Mouse (Mus musculus) thymus, adult 2 months (tissue): ENCODE results near the gene Ccdc88b. TPM values are rescaled to one million over a fixed set of nuclear protein-coding genes. Genes with fewer than 3 reads are reported as not detected.

Experiments used
- DNase-seq: peaks from one replicate; pipeline ENCODE4 v3.0.0; 2021
- H3K27ac ChIP-seq: fragments of 200-500 bp; 2 replicates; pipeline ENCODE4 v1.5.1; 2012; ENCODE audit warnings: low read length, control low read depth; ENCODE audit not compliant: control insufficient read depth, insufficient read depth
- H3K27me3 ChIP-seq: fragments of 200-500 bp; 2 replicates; pipeline ENCODE4 v1.6.1; 2012; ENCODE audit warnings: mild to moderate bottlenecking, low read length, moderate library complexity, mixed read lengths; ENCODE audit not compliant: control insufficient read depth, insufficient read depth
- H3K36me3 ChIP-seq: fragments of 200-500 bp; 2 replicates; pipeline ENCODE4 v1.6.1; 2012; ENCODE audit warnings: mild to moderate bottlenecking, low read length, moderate library complexity; ENCODE audit not compliant: control insufficient read depth, insufficient read depth
- H3K4me1 ChIP-seq: fragments of 200-500 bp; replicated peaks from 2 replicates; pipeline ENCODE4 v1.6.1; 2012; ENCODE audit warnings: low read length; ENCODE audit not compliant: control insufficient read depth, insufficient read depth
- H3K4me3 ChIP-seq: fragments of 200-500 bp; 2 replicates; pipeline ENCODE4 v1.5.1; 2012; ENCODE audit warnings: mild to moderate bottlenecking, low read length, control low read depth, moderate library complexity; ENCODE audit not compliant: control insufficient read depth, insufficient read depth
- CTCF ChIP-seq: fragments of 200-500 bp; IDR thresholded peaks from 2 replicates; pipeline ENCODE4 v1.5.1; 2012; ENCODE audit warnings: mild to moderate bottlenecking, control low read depth, low read length, moderate library complexity, borderline replicate concordance; ENCODE audit not compliant: control insufficient read depth, poor library complexity, insufficient read depth; ENCODE audit errors: extremely low read depth
- POLR2A ChIP-seq: fragments of 200-500 bp; IDR thresholded peaks from 2 replicates; pipeline ENCODE4 v1.6.1; 2012; ENCODE audit warnings: mild to moderate bottlenecking, low read length, control low read depth, moderate library complexity; ENCODE audit not compliant: control insufficient read depth, poor library complexity, insufficient read depth; ENCODE audit errors: extremely low read depth
- WGBS: fragments of 180-500 bp; shearing (Covaris S2); methylation state at CpG from one replicate; pipeline ENCODE4 v1.1.7; 2018; 5-methylcytosine and 5-hydroxymethylcytosine counted together
- polyA plus RNA-seq: library from polyadenylated mRNA; depleted of rRNA; stranded (reverse); fragments of >200 nt; gene quantifications from 2 replicates; pipeline ENCODE4 v1.2.3, GENCODE M21; 2012; rRNA removed

The Ccdc88b gene
- polyA plus RNA-seq, 1 experiment, result 225 TPM

DNA sequence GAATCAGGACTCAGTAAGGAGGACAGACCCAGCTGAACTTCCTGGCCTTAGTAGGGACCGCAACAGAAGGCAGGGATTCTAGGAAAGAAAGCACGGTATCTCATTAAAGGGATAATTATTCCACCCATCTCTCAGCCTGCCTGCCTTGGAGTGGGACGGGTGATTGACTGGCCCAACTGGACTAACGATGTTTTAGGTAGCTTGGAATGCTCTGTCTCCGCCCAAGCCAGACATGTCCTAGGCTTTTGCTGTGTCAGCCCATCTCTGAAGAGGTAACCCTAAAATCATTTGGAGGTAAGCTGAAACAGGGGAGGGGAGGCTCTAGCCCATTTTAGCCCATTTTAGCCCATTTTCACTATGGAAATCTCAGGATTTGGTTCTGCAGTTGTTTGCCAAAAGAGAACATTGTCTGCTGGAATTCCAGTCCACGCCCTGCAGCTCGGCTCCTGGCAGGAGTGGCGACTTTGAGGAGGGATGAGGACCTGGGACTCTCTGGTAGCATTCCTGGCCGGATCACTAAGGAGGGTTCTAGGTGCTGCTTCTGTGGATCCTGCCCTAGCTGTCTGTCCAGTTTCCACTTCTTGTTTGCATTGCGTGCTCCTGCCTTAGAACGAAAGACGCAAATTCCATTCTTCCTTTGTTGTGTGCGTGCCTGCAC, 37.3 kb downstream of the Ccdc88b start:
- 95% methylated on average over 13 of the region's 13 CpGs for WGBS
- H3K4me1 ChIP-seq, result no peaks in the 10 kb centered on the region
- H3K27ac ChIP-seq, result no peak overlapping the region
- H3K4me3 ChIP-seq, result no peak overlapping the region
- DNase-seq, result no peak
- TF ChIP-seq CTCF (no peak), POLR2A (no peak)
- H3K27me3 ChIP-seq, result no peaks in the 10 kb centered on the region
- no peaks in the 10 kb centered on the region for H3K36me3 ChIP-seq

DNA sequence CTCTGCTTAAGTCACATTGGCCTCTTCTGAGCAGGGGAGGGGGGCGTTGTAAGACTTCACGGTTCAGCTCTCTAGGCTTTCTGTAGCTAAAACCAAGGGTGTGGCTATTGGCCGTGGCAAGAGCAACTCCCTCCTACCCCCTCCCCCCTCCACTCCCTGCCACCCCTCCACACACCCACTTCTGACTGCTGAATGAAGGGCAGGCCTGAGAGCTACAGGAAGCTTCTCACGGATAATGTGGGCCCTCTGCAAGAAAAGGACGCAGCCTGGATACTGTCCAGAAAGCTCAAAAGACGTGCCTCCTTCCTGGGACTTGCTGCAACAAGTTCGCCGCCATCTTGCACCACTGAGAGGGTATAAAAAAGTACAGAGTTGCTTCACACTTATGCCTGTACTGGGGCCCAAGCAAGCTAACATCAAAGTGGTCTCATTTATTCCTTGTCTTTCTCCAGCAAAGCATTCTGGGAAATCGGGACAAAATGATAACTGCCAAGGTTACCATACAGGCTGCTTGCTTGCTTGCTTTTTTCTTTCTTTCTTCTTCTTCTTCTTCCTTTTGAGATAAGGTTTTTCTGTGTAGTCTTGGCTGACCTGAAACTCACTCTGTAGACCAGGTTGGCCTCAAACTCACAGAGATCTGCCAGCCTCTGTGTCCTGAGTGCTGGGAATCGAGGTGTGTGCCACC, 38.7 kb downstream of the Ccdc88b start:
- 62% methylated on average over 10 of the region's 10 CpGs for WGBS
- Histone ChIP-seq H3K27me3 (no peaks in the 10 kb centered on the region), H3K4me1 (no peaks in the 10 kb centered on the region), H3K4me3 (no peak overlapping the region), H3K36me3 (no peaks in the 10 kb centered on the region), H3K27ac (no peak overlapping the region)
- no peak for DNase-seq
- TF ChIP-seq CTCF (no peak), POLR2A (no peak)

DNA sequence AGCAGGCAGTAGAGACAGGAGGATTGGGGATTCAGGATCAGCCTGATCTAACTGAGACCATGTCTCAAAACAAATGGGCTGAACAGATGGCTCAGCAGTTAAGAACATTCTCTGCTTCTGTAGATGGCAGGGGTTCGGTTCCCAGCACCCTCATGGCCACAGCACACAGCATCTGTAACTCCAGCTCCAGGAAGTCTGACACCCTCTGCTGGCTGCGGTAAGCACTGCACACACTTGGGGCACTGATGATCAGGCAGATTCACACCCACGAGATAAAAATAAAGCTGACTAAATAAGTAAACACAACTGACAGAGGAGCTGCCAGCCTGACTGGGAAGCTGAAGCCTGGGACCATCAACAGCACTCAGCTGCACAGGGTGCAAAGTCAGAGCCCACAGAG, 43.1 kb downstream of the Ccdc88b start:
- no peaks in the 10 kb centered on the region for H3K27me3 ChIP-seq
- no peak for DNase-seq
- H3K36me3 ChIP-seq, result no peaks in the 10 kb centered on the region
- WGBS, result 93% methylated on average over 3 of the region's 3 CpGs
- no peaks in the 10 kb centered on the region for H3K4me1 ChIP-seq
- no peak overlapping the region for H3K27ac ChIP-seq
- H3K4me3 ChIP-seq, result no peak overlapping the region
- TF ChIP-seq CTCF, result no peak
- no peak for TF ChIP-seq POLR2A

- Histone ChIP-seq H3K27me3 (no peaks in the 10 kb centered on the region), H3K36me3 (no peaks in the 10 kb centered on the region), H3K27ac (no peak overlapping the region), H3K4me3 (no peak overlapping the region), H3K4me1 (no peaks in the 10 kb centered on the region)
- no peak for TF ChIP-seq POLR2A
- no peak for TF ChIP-seq CTCF
- DNase-seq, result no peak
- 94% methylated on average over 4 of the region's 4 CpGs for WGBS
Measured at GRCm38 (mm10) chr19:6814366-6814765, 43.6 kb downstream of the Ccdc88b start.

Other genes starting within 250 kb of the Ccdc88b start
- 29.5 and 30.6 TPM in 2 replicates for gene Rps6ka4, start 17.6 kb downstream of the Ccdc88b start, polyA plus RNA-seq
- 183 and 203 TPM in 2 replicates for gene Trmt112, start 51.5 kb upstream of the Ccdc88b start, polyA plus RNA-seq
- 99.4 and 133 TPM in 2 replicates for gene Prdx5, start 51.9 kb upstream of the Ccdc88b start, polyA plus RNA-seq
- gene Esrra, start 63.6 kb upstream of the Ccdc88b start, polyA plus RNA-seq, result 67.9 and 77.4 TPM in 2 replicates
- 3.7 and 5.2 TPM in 2 replicates for gene Catsperz, start 67.2 kb upstream of the Ccdc88b start, polyA plus RNA-seq
- 1.5 and 1.8 TPM in 2 replicates for gene Kcnk4, start 76.3 kb upstream of the Ccdc88b start, polyA plus RNA-seq
- gene Bad, start 83.7 kb upstream of the Ccdc88b start, polyA plus RNA-seq, result 59.1 and 65.6 TPM in 2 replicates
- gene Gpr137, start 84.3 kb upstream of the Ccdc88b start, polyA plus RNA-seq, result 66.8 and 86.6 TPM in 2 replicates
- gene Ppp1r14b, start 116.8 kb upstream of the Ccdc88b start, polyA plus RNA-seq, result 337 and 340 TPM in 2 replicates
- 27.2 and 35.5 TPM in 2 replicates for gene Plcb3, start 118.3 kb upstream of the Ccdc88b start, polyA plus RNA-seq
- gene Fkbp2, start 122.3 kb upstream of the Ccdc88b start, polyA plus RNA-seq, result 33.2 and 39.4 TPM in 2 replicates
- 38.4 and 38.8 TPM in 2 replicates for gene Vegfb, start 129.4 kb upstream of the Ccdc88b start, polyA plus RNA-seq
- 28.0 and 31.6 TPM in 2 replicates for gene Dnajc4, start 134.4 kb upstream of the Ccdc88b start, polyA plus RNA-seq
- gene Nudt22, start 137.9 kb upstream of the Ccdc88b start, polyA plus RNA-seq, result 43.0 and 46.5 TPM in 2 replicates
- 8.4 and 9.9 TPM in 2 replicates for gene Trpt1, start 137.9 kb upstream of the Ccdc88b start, polyA plus RNA-seq
- 345 and 352 TPM in 2 replicates for gene Fermt3, start 161.3 kb upstream of the Ccdc88b start, polyA plus RNA-seq
- 87.4 and 89.5 TPM in 2 replicates for gene Stip1, start 181.8 kb upstream of the Ccdc88b start, polyA plus RNA-seq
- gene Macrod1, start 198.6 kb upstream of the Ccdc88b start, polyA plus RNA-seq, result 37.5 and 49.3 TPM in 2 replicates
- gene Flrt1, start 247.5 kb upstream of the Ccdc88b start, polyA plus RNA-seq, result 0.59 and 0.64 TPM in 2 replicates